Mouse (Mus musculus) heart, adult 2 months (tissue): ENCODE measurements around the gene Hlx. TPM values are rescaled to one million over a fixed set of nuclear protein-coding genes. Genes with fewer than 3 reads are reported as not detected.
A peak's percentile ranks its signal among the peaks of the same experiment; 100 is the strongest.

Source experiments
- DNase-seq, 2 experiments: peaks; one replicate each; pipeline ENCODE4 v3.0.0; 2021
- H3K27ac ChIP-seq: fragments of 200-600 bp; 2 replicates; pipeline ENCODE4 v1.8.1; 2022
- H3K27me3 ChIP-seq: fragments of 200-500 bp; 2 replicates; pipeline ENCODE4 v1.6.1; 2012; ENCODE audit warnings: mild to moderate bottlenecking, low read length, inconsistent platforms, mixed read lengths; ENCODE audit not compliant: control insufficient read depth, insufficient read depth
- H3K36me3 ChIP-seq: fragments of 200-500 bp; 2 replicates; pipeline ENCODE4 v1.6.1; 2012; ENCODE audit warnings: low read length, inconsistent platforms; ENCODE audit not compliant: control insufficient read depth, insufficient read depth
- H3K4me1 ChIP-seq: fragments of 200-500 bp; 2 replicates; pipeline ENCODE4 v1.6.1; 2011; ENCODE audit warnings: low read length; ENCODE audit not compliant: control insufficient read depth, insufficient read depth
- H3K4me3 ChIP-seq: fragments of 200-600 bp; 2 replicates; pipeline ENCODE4 v1.8.1; 2022
- H3K79me2 ChIP-seq: fragments of 200-500 bp; replicated peaks from 2 replicates; pipeline ENCODE4 v1.6.1; 2012; ENCODE audit warnings: mild to moderate bottlenecking, inconsistent platforms, low read length, moderate library complexity, mixed read lengths; ENCODE audit not compliant: control insufficient read depth, insufficient read depth
- H3K9ac ChIP-seq: fragments of 200-500 bp; 2 replicates; pipeline ENCODE4 v1.6.1; 2012; ENCODE audit warnings: low read depth, mild to moderate bottlenecking, control low read depth, inconsistent platforms, low read length, mixed read lengths
- CTCF ChIP-seq: fragments of 200-600 bp; IDR thresholded peaks from 2 replicates; pipeline ENCODE4 v1.8.1; 2022; ENCODE audit warnings: antibody characterized with exemption, mild to moderate bottlenecking, moderate library complexity
- EP300 ChIP-seq: fragments of 200-500 bp; IDR thresholded peaks from 2 replicates; pipeline ENCODE4 v1.6.1; 2011; ENCODE audit warnings: low read depth, low read length, control low read depth; ENCODE audit not compliant: insufficient read depth
- POLR2A ChIP-seq: fragments of 200-500 bp; IDR thresholded peaks from 2 replicates; pipeline ENCODE4 v1.6.1; 2011; ENCODE audit warnings: mild to moderate bottlenecking, low read depth, low read length, control low read depth; ENCODE audit not compliant: insufficient read depth
- WGBS: fragments of 180-500 bp; shearing (Covaris S2); methylation state at CpG from one replicate; pipeline ENCODE4 v1.1.7; 2018; 5-methylcytosine and 5-hydroxymethylcytosine counted together
- intact Hi-C: fragments of 180-260 bp; cut with DNase I; formaldehyde crosslinking; loops from one replicate; pipeline ENCODE4 v1.15.1; 2025
- polyA plus RNA-seq: library from polyadenylated mRNA; depleted of rRNA; stranded (reverse); fragments of >200 nt; gene quantifications from 2 replicates; pipeline ENCODE4 v1.2.3, GENCODE M21; 2012
- total RNA-seq, 2 experiments: library from RNA; stranded (reverse); gene quantifications; 2 replicates each; pipeline ENCODE4 v1.2.3; 2021

The Hlx gene
- total and polyA plus RNA-seq, 3 experiments, result 7.6 to 11.4 (median 10.8) TPM

DNA sequence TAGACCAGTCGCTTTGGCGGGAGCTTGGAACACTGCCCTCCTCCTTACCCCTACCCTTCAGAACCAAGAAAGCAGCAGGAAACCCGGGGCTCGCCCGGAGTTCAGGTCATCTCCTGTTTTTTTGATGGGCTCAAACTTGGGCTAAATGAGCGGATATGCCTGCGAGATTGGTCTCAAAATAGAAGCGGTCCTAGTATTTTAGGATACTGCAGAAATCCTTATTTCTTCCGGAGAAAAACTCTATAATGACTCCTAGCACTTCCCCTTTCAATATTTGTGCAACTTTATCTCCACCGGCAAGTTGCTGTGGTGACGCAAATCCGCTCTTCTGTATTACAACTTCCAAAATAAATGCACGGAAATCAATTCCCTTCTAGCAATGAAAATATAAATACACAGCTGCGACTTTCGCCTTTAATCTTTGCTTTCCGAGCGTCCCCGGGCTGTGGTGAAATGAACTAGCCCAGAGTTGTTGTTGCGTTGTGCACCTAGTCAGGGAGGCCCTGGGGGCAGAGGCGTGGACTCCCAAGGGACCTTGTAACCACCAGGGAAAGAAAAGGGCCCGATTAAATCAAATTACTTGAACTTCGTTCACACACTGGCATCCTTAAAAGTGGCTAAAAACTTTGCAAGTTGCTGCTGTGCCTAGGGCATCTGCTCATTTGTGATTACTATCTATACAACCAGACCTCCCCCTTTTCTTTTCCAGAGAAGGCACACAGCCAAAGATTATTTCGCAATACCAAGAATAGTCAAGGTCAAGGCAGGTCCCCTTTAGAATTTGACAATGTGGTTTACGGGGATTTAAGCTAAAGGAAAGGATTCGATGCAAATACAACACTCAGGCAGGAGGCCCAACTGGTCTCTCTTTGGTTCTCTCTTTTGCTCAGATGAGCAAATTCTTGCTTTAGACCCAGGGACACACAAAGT lies 2.8 kb upstream of the Hlx start:
- no peaks in the 10 kb centered on the region for H3K79me2 ChIP-seq
- H3K9ac ChIP-seq, result no peak overlapping the region
- TF ChIP-seq EP300 (no peak), POLR2A (peak; percentile 47; the same call in 1 of the 2 replicates), CTCF (no peak)
- no peaks in the 10 kb centered on the region; the same call in 1 of the 2 replicates for H3K27me3 ChIP-seq
- no peaks in the 10 kb centered on the region for H3K36me3 ChIP-seq
- H3K4me3 ChIP-seq, result peak overlapping the region; percentile 0; the same call in 1 of the 2 replicates
- 14% methylated on average over 25 of the region's 25 CpGs for WGBS
- peaks cover 5% of the 10 kb centered on the region for H3K4me1 ChIP-seq
- H3K27ac ChIP-seq, result peak overlapping the region; percentile 72
- intact Hi-C loops, result loop anchor here (1.0 to 10.0 kb wide), 4 partner anchors 264 to 700 kb away; partner anchors contain the start of gene 1700056E22Rik
- DNase-seq, result peak; percentile 61 to 69

DNA sequence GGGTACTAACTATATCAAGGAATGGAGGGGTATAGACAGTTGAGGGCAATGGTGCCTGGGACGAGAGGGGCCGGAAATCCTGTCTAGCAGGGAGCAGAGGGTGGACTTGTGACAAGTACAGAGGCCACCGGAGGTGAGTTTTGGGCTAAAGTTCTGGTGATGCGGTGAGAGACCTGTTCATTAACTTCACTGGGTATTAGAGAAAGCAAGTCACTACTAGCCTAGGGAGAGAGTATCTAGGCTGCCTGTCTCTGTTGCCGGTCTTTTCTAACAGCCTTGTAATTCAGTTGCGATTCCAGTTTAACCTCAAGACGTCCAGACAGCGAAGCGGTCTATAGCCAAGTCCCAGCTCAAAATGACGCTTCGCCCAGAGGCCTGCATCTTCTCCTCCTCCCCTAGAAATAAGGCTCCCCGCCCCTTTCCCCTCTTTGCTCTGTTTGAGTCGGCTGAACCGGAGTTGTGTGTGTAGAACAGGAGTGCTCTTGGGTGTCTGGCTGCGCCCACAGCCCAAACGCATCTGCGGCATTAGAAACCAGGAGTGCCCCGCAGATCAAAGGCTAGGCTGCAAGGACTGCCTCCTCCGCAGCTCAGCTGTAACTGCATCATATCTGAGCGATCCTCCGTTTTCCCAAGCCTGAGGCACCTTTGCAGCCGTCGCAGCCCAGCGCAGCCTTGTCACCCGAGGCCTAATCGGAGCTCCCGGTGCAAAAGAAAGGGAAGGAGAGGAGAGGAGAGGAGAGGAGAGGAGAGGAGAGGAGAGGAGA lies 1.8 kb upstream of the Hlx start:
- Histone ChIP-seq H3K27me3 (no peaks in the 10 kb centered on the region; the same call in 1 of the 2 replicates), H3K27ac (peak overlapping the region; percentile 82), H3K36me3 (peaks cover 2% of the 10 kb centered on the region; the same call in 1 of the 2 replicates), H3K4me1 (peaks cover 6% of the 10 kb centered on the region), H3K79me2 (no peaks in the 10 kb centered on the region), H3K4me3 (peak overlapping the region; percentile 67), H3K9ac (peak overlapping the region; percentile 27)
- 0 out of 2 replicates have a peak, but pooled peaks have one; percentile 2 for TF ChIP-seq POLR2A
- no peak for TF ChIP-seq EP300
- intact Hi-C loops, result loop anchor here (2.0 to 10.0 kb wide), 2 partner anchors 285 to 699 kb away; partner anchors contain the start of gene 1700056E22Rik
- DNase-seq, result peak; percentile 59 to 65
- 4% methylated on average over 27 of the region's 27 CpGs for WGBS

DNA sequence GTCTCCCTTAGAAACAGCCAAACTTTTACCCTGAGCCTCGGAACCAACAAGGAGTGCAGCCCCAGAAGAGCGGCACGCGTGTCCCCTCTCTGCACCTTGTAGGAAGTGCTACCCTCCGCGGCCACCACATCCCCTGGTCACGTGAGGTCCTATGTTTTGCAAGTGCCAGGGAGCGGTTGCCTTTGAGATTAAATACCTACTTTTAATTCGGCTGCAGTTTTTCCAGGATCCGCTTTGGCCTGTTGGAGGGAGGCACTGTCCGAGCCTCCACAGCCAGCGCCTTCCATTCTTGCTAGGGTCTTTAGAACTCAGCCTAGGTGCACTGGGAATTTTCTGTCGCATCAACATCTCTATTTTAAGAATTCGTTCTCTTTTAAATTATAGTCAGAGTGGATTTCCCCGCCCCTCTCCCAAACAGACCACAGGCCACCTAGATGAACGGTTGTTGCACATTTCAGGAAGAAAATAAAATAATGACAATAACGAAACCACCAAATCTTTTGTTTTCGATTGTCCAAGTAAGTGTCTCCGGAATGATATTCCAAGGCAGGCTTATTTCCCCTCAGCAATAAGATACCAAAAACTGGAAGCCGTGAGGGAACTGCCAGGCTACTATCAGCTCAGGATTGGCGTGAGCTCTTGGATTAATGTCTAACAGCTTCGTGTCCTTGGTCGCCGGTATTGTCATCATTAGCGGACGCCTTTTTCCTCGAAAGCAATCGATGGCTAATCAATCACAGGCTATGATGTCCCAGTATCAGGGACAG lies 1.1 kb upstream of the Hlx start:
- 12% methylated on average over 28 of the region's 28 CpGs for WGBS
- Histone ChIP-seq H3K4me3 (peak overlapping the region; percentile 67), H3K36me3 (peaks cover 2% of the 10 kb centered on the region; the same call in 1 of the 2 replicates), H3K9ac (peak overlapping the region; percentile 30), H3K27ac (peak overlapping the region; percentile 82), H3K79me2 (no peaks in the 10 kb centered on the region), H3K27me3 (no peaks in the 10 kb centered on the region; the same call in 1 of the 2 replicates), H3K4me1 (peaks cover 6% of the 10 kb centered on the region)
- intact Hi-C loops, result loop anchor here (2.0 to 10.0 kb wide), 2 partner anchors 285 to 699 kb away; partner anchors contain the start of gene 1700056E22Rik
- peak; percentile 53 to 58 for DNase-seq
- no peak for TF ChIP-seq CTCF
- TF ChIP-seq POLR2A, result 0 out of 2 replicates have a peak, but pooled peaks have one; percentile 18

DNA sequence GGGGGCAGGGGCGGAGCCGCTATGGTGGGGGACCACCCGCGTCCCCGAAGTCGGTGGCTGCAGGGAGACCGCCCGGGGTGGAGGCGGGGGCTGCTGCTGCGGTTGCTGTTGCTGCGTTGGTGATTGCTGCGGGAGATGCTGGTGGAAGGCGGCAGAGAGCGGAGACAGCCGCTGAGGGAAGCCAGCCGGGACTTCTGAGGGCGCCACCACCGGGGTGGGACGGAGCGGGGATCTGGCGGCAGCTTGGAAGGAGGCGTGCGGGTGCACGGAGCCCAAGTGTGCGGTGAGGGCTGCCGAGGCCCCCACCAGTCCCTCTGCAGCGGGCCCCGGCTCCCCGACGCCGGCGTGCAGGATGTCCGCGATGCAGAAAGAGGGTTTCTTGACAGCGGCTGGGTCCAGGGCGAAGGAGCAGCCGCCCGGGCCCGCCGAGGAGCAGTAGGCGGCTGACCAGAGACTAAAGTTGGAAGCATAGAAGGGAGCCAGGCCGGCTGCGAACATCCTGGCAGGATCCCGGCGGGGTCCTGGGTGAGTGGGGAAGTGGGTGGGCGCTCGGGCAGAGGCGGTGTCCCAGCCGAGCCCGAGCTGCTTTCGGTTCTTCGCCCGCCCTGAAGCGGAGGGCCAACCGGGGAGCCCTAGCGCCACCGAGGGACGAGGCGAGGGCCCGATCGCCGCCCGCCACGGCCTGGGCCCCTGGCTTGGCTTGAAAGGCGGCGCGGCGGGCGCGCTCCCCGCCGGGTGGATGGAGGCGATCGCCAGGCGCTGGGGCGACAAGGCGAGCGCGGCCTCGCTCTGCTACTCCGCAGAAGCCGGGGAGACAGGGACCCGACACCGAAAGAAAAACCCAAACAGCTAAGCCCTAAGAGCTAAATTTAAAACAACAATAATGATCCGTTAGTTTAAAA lies 524 bp downstream of the Hlx start:
- peaks cover 8% of the 10 kb centered on the region for H3K4me1 ChIP-seq
- no peaks in the 10 kb centered on the region; the same call in 1 of the 2 replicates for H3K27me3 ChIP-seq
- intact Hi-C loops, result loop anchor here (10.0 kb wide), 1 partner anchor 697 kb away; the partner anchor contains the start of gene 1700056E22Rik
- peak overlapping the region; percentile 99 for H3K9ac ChIP-seq
- TF ChIP-seq CTCF (no peak), POLR2A (no peak)
- H3K27ac ChIP-seq, result peak overlapping the region; percentile 90
- 1% methylated on average over 85 of the region's 85 CpGs for WGBS
- H3K36me3 ChIP-seq, result peaks cover 9% of the 10 kb centered on the region
- H3K4me3 ChIP-seq, result peak overlapping the region; percentile 95
- no peaks in the 10 kb centered on the region for H3K79me2 ChIP-seq
- DNase-seq, result peak; percentile 83 to 84
